Mouse (Mus musculus): ENCODE data around the gene Slc9a9. TPM values are rescaled to one million over a fixed set of nuclear protein-coding genes. Genes with fewer than 3 reads are reported as not detected.

Slc9a9 gene
- total and polyA plus RNA-seq, 3 experiments: 0.46 to 0.71 TPM; not detected in 1

GRCm38 (mm10) chr9:95239900-95240299 lies 570.2 kb downstream of the Slc9a9 start:
- Histone ChIP-seq H3K4me1 (ENCODE audit: control insufficient read depth in 1 of 2, insufficient read depth in 2 of 2, low read length in 2 of 2) (no peaks in the 10 kb centered on the region), H3K9me3 (replicated peaks; ENCODE audit: insufficient read depth, low read length) (no peaks in the 10 kb centered on the region), H3K4me3 (ENCODE audit: control insufficient read depth in 1 of 2, insufficient read depth in 1 of 2, low read depth in 2 of 2, low read length in 2 of 2) (no peak overlapping the region), H3K36me3 (ENCODE audit: control insufficient read depth in 1 of 2, insufficient read depth in 2 of 2, low read length in 2 of 2) (no peaks in the 10 kb centered on the region), H3K27me3 (ENCODE audit: control insufficient read depth in 1 of 2, insufficient read depth in 2 of 2, low read length in 2 of 2) (no peaks in the 10 kb centered on the region), H3K79me2 (ENCODE audit: control insufficient read depth, insufficient read depth, low read length, poor library complexity) (no peaks in the 10 kb centered on the region), H3K27ac (ENCODE audit: control insufficient read depth, low read depth, low read length) (no peak overlapping the region), H3K9ac (ENCODE audit: control insufficient read depth, low read depth, low read length, poor library complexity, severe bottlenecking) (no peak overlapping the region)
- no peak for DNase-seq (ENCODE audit: low read depth, low spot score)
- no peak for TF ChIP-seq USF2 (IDR thresholded peaks at IDR 0.05; ENCODE audit: borderline replicate concordance in 1 of 2, insufficient read depth in 1 of 2, low read depth in 1 of 2, low read length in 2 of 2)
- TF ChIP-seq RCOR1 (IDR thresholded peaks at IDR 0.05; ENCODE audit: low read depth, low read length): no peak
- no peak for TF ChIP-seq POLR2A (IDR thresholded peaks at IDR 0.05; ENCODE audit: control insufficient read depth in 1 of 2, insufficient read depth in 1 of 2, low read depth in 1 of 2, low read length in 2 of 2, poor library complexity in 1 of 2)

GRCm38 (mm10) chr9:95242628-95243195 lies 573.0 kb downstream of the Slc9a9 start:
- Histone ChIP-seq H3K27ac (ENCODE audit: control insufficient read depth, low read depth, low read length) (no peak overlapping the region), H3K9ac (ENCODE audit: control insufficient read depth, low read depth, low read length, poor library complexity, severe bottlenecking) (no peak overlapping the region), H3K9me3 (replicated peaks; ENCODE audit: insufficient read depth, low read length) (no peaks in the 10 kb centered on the region), H3K36me3 (ENCODE audit: control insufficient read depth in 1 of 2, insufficient read depth in 2 of 2, low read length in 2 of 2) (no peaks in the 10 kb centered on the region), H3K27me3 (ENCODE audit: control insufficient read depth in 1 of 2, insufficient read depth in 2 of 2, low read length in 2 of 2) (no peaks in the 10 kb centered on the region), H3K4me1 (ENCODE audit: control insufficient read depth in 1 of 2, insufficient read depth in 2 of 2, low read length in 2 of 2) (no peaks in the 10 kb centered on the region), H3K4me3 (ENCODE audit: control insufficient read depth in 1 of 2, insufficient read depth in 1 of 2, low read depth in 2 of 2, low read length in 2 of 2) (no peak overlapping the region), H3K79me2 (ENCODE audit: control insufficient read depth, insufficient read depth, low read length, poor library complexity) (no peaks in the 10 kb centered on the region)
- TF ChIP-seq JUND (IDR thresholded peaks at IDR 0.05; ENCODE audit: low read depth, low read length): no peak
- TF ChIP-seq ZMIZ1 (IDR thresholded peaks at IDR 0.05; ENCODE audit: low read depth, low read length): no peak
- no peak for TF ChIP-seq MYB (IDR thresholded peaks at IDR 0.05; ENCODE audit: low read depth, low read length)
- no peak for TF ChIP-seq ZC3H11A (IDR thresholded peaks at IDR 0.05; ENCODE audit: low read depth, low read length)
- no peak for TF ChIP-seq BHLHE40 (IDR thresholded peaks at IDR 0.05; ENCODE audit: borderline replicate concordance, low read depth, low read length)
- TF ChIP-seq MXI1 (IDR thresholded peaks at IDR 0.05; ENCODE audit: low read depth, low read length): no peak
- TF ChIP-seq EP300 (IDR thresholded peaks at IDR 0.05; ENCODE audit: low read depth in 1 of 2, low read length in 2 of 2): no peak
- TF ChIP-seq NELFE (IDR thresholded peaks at IDR 0.05; ENCODE audit: low read depth, low read length): no peak
- TF ChIP-seq ETS1 (IDR thresholded peaks at IDR 0.05; ENCODE audit: low read depth, low read length): no peak
- no peak for TF ChIP-seq USF1 (IDR thresholded peaks at IDR 0.05; ENCODE audit: low read depth, low read length)
- no peak for TF ChIP-seq GABPA (IDR thresholded peaks at IDR 0.05; ENCODE audit: low read depth, low read length)
- TF ChIP-seq TBP (IDR thresholded peaks at IDR 0.05; ENCODE audit: low read depth, low read length): no peak
- no peak for TF ChIP-seq MAX (IDR thresholded peaks at IDR 0.05; ENCODE audit: low read length)
- no peak for DNase-seq (ENCODE audit: low read depth, low spot score)

Data from MEL (cell line).